Mouse (Mus musculus): ENCODE measurements at regions not wholly inside any gene's neighbourhood (a gene's known extent, or its start where the extent isn't known, plus 50 kb on each side); places are given as distances from the start of the nearest gene placed in this dataset.

GRCm38 (mm10) chr16:30884189-30884551 is 197.1 kb downstream of the Xxylt1 start:
- DNase-seq (ENCODE audit: low spot score, missing footprints) (no peak), ATAC-seq (ENCODE audit: low FRiP score) (no peak)
- no peaks in the 10 kb centered on the region for H3K9me3 ChIP-seq (ENCODE audit: control insufficient read depth, low read length)
- no peak overlapping the region for H3K4me2 ChIP-seq
- no peaks in the 10 kb centered on the region for H3K27me3 ChIP-seq (ENCODE audit: control insufficient read depth, insufficient read depth, low read length)
- no peak overlapping the region for H3K27ac ChIP-seq (ENCODE audit: low read depth, low read length)
- 67% methylated on average over 6 of the region's 6 CpGs for WGBS
- no peak overlapping the region for H3K4me3 ChIP-seq (ENCODE audit: low read depth, low read length)
- H3K9ac ChIP-seq (ENCODE audit: low read length): no peak overlapping the region
- H3K36me3 ChIP-seq (ENCODE audit: control insufficient read depth, insufficient read depth, low read length): no peaks in the 10 kb centered on the region
- H3K4me1 ChIP-seq (ENCODE audit: control insufficient read depth, insufficient read depth, low read length): peaks cover 10% of the 10 kb centered on the region

GRCm38 (mm10) chr16:30886982-30887381 is 194.2 kb downstream of the Xxylt1 start:
- DNase-seq (ENCODE audit: low spot score, missing footprints): peak; percentile 85
- H3K4me3 ChIP-seq (ENCODE audit: low read depth, low read length): no peak overlapping the region
- no peaks in the 10 kb centered on the region for H3K27me3 ChIP-seq (ENCODE audit: control insufficient read depth, insufficient read depth, low read length)
- peak; percentile 75 for ATAC-seq (ENCODE audit: low FRiP score)
- WGBS: 64% methylated on average over 1 of the region's 1 CpGs
- no peak overlapping the region for H3K4me2 ChIP-seq
- H3K36me3 ChIP-seq (ENCODE audit: control insufficient read depth, insufficient read depth, low read length): no peaks in the 10 kb centered on the region
- no peaks in the 10 kb centered on the region for H3K9me3 ChIP-seq (ENCODE audit: control insufficient read depth, low read length)
- peaks cover 10% of the 10 kb centered on the region for H3K4me1 ChIP-seq (ENCODE audit: control insufficient read depth, insufficient read depth, low read length)
- H3K9ac ChIP-seq (ENCODE audit: low read length): no peak overlapping the region
- H3K27ac ChIP-seq (ENCODE audit: low read depth, low read length): no peak overlapping the region

DNA sequence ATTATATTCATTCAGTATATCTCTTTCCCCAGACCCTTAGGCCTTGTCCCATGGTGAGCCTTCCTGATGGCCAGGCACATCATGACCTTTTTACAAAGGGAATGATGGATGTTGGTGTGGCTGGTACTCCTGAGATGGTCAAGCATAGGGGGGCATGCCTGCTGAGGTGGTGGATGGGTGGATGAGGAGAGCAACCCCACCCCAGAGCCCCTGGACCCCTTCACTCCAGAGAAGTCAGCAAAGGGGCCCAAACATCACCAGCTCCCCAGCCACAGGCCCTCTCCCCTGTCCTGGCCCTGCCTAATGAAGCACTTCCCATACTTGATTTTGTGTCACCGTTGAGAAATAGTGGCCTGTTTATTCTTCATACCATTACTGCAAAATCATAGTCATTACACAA is 193.7 kb downstream of the Xxylt1 start:
- no peak overlapping the region for H3K9ac ChIP-seq (ENCODE audit: low read length)
- DNase-seq (ENCODE audit: low spot score, missing footprints): no peak
- peaks cover 10% of the 10 kb centered on the region for H3K4me1 ChIP-seq (ENCODE audit: control insufficient read depth, insufficient read depth, low read length)
- H3K36me3 ChIP-seq (ENCODE audit: control insufficient read depth, insufficient read depth, low read length): no peaks in the 10 kb centered on the region
- no peak overlapping the region for H3K4me3 ChIP-seq (ENCODE audit: low read depth, low read length)
- H3K27ac ChIP-seq (ENCODE audit: low read depth, low read length): no peak overlapping the region
- H3K27me3 ChIP-seq (ENCODE audit: control insufficient read depth, insufficient read depth, low read length): no peaks in the 10 kb centered on the region
- 81% methylated on average over 1 of the region's 1 CpGs for WGBS
- no peak overlapping the region for H3K4me2 ChIP-seq
- H3K9me3 ChIP-seq (ENCODE audit: control insufficient read depth, low read length): no peaks in the 10 kb centered on the region
- no peak for ATAC-seq (ENCODE audit: low FRiP score)

DNA sequence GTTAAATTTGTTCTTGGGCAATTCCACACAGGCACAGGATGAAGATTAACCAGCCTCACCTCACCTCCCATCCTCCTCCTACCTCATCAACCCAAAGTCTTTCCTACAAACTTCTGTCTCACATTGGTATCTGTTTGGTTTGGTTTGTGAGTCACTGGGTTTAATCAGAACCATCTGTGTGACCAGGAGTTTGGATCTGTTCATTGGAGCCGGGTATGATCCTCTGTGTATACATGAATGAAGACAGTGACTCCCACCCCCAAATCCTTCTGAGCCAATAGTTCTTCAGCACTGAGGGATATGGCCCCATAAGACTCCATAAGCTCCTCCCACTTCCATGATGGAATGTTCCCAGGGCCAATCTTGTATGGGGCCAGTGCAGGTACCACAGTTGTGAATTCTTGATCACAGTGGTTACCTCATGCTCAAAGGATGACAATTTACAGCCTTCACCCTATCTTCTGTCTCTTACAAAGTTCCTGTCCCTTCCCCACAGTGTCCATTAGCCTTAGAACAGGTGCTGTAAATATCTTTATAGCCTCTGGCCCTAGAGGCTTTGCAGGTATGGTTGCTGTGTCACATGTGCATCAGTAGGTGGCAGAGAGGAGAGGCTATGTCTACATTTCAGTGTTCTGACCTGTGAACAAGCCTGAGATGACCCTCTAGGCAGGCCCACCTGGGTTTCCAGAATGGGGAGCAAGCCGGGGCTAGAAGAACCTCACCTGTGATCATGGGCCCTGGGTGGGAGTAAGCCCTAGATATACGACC is 192.5 kb downstream of the Xxylt1 start:
- no peak for ATAC-seq (ENCODE audit: low FRiP score)
- 87% methylated on average over 3 of the region's 3 CpGs for WGBS

DNA sequence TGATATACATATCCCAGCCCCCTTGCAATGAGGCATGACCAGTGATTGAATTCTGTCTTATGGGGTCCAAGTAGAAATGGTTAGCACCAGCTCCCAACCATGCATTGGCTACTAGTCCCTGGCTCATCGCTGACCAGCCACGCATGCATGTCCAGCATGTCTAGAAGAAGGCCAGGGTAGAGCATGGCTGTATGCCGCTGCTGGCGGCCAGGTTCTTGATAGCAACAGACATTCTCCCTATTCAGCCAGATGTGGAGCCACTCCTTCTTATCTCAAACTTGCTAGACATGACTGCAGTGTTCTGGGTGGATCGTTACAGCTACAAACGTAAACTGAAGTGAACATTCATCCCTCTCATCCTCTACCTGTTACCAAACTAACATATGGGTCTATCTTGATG is 188.6 kb downstream of the Xxylt1 start:
- Histone ChIP-seq H3K36me3 (ENCODE audit: control insufficient read depth, insufficient read depth, low read length) (no peaks in the 10 kb centered on the region), H3K4me3 (ENCODE audit: low read depth, low read length) (no peak overlapping the region)

More for the DNA sequence above, 192.5 kb downstream of the Xxylt1 start:
- H3K4me3 ChIP-seq (ENCODE audit: low read depth, low read length): no peak overlapping the region
- no peaks in the 10 kb centered on the region for H3K36me3 ChIP-seq (ENCODE audit: control insufficient read depth, insufficient read depth, low read length)
- no peak for DNase-seq (ENCODE audit: low spot score, missing footprints)
- peaks cover 5% of the 10 kb centered on the region; the same call in 1 of the 2 replicates for H3K4me1 ChIP-seq (ENCODE audit: control insufficient read depth, insufficient read depth, low read length)
- H3K9ac ChIP-seq (ENCODE audit: low read length): no peak overlapping the region
- no peaks in the 10 kb centered on the region for H3K9me3 ChIP-seq (ENCODE audit: control insufficient read depth, low read length)
- no peaks in the 10 kb centered on the region for H3K27me3 ChIP-seq (ENCODE audit: control insufficient read depth, insufficient read depth, low read length)
- no peak overlapping the region for H3K27ac ChIP-seq (ENCODE audit: low read depth, low read length)
- H3K4me2 ChIP-seq: no peak overlapping the region

DNA sequence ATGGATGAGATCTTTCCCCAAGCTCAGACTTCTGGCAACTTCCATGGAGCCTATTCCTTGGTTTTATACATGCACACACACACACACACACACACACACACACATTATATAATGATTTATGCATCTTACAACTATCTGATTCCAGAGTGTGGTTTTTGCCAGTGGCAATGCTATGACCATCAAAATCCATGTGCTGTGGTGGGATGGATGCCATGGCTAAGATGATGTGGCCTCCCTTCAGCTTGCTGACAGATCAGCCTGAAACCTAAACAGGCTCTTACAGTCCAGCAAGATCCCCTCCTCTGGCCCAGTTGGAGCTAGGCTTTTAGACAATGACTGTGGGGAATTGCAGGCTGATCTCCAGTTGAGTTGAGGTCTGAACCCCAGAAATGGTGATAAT is 187.1 kb downstream of the Xxylt1 start:
- Histone ChIP-seq H3K4me3 (ENCODE audit: low read depth, low read length) (no peak overlapping the region), H3K27ac (ENCODE audit: low read depth, low read length) (no peak overlapping the region), H3K27me3 (ENCODE audit: control insufficient read depth, insufficient read depth, low read length) (no peaks in the 10 kb centered on the region), H3K9me3 (ENCODE audit: control insufficient read depth, low read length) (no peaks in the 10 kb centered on the region), H3K4me2 (no peak overlapping the region), H3K36me3 (ENCODE audit: control insufficient read depth, insufficient read depth, low read length) (no peaks in the 10 kb centered on the region), H3K4me1 (ENCODE audit: control insufficient read depth, insufficient read depth, low read length) (no peaks in the 10 kb centered on the region), H3K9ac (ENCODE audit: low read length) (no peak overlapping the region)
- ATAC-seq (ENCODE audit: low FRiP score) (no peak), DNase-seq (ENCODE audit: low spot score, missing footprints) (no peak)

More for the DNA sequence above, 188.6 kb downstream of the Xxylt1 start:
- Histone ChIP-seq H3K4me1 (ENCODE audit: control insufficient read depth, insufficient read depth, low read length) (no peaks in the 10 kb centered on the region), H3K9ac (ENCODE audit: low read length) (no peak overlapping the region), H3K9me3 (ENCODE audit: control insufficient read depth, low read length) (no peaks in the 10 kb centered on the region), H3K27ac (ENCODE audit: low read depth, low read length) (no peak overlapping the region), H3K27me3 (ENCODE audit: control insufficient read depth, insufficient read depth, low read length) (no peaks in the 10 kb centered on the region), H3K4me2 (no peak overlapping the region)
- no peak for ATAC-seq (ENCODE audit: low FRiP score)
- DNase-seq (ENCODE audit: low spot score, missing footprints): no peak
- 94% methylated on average over 6 of the region's 6 CpGs for WGBS

DNA sequence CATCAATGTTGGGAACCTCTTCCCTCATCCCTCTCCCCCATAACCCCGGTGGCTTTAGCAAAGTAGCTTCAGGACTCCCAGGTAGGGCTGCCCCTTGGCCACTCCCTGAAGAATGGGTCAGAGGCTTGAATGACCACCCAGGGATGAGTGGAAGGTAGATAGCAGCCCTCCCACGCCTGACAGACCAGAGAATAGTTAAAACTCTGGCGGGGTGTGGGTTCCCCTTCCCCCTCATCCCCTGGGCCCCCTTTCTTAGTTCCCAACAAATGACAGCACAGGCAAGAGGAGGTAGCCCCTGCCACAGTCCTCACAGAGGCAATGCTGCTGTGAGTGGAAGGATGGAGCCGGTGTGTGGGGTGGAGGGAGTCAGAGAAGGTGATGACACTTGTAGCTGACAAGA is 186.2 kb downstream of the Xxylt1 start:
- H3K9me3 ChIP-seq (ENCODE audit: control insufficient read depth, low read length): no peaks in the 10 kb centered on the region
- no peaks in the 10 kb centered on the region for H3K27me3 ChIP-seq (ENCODE audit: control insufficient read depth, insufficient read depth, low read length)
- WGBS: 79% methylated on average over 4 of the region's 4 CpGs
- H3K4me2 ChIP-seq: no peak overlapping the region
- no peak for DNase-seq (ENCODE audit: low spot score, missing footprints)
- H3K27ac ChIP-seq (ENCODE audit: low read depth, low read length): no peak overlapping the region
- H3K4me1 ChIP-seq (ENCODE audit: control insufficient read depth, insufficient read depth, low read length): no peaks in the 10 kb centered on the region
- H3K9ac ChIP-seq (ENCODE audit: low read length): no peak overlapping the region
- no peak overlapping the region for H3K4me3 ChIP-seq (ENCODE audit: low read depth, low read length)
- no peaks in the 10 kb centered on the region for H3K36me3 ChIP-seq (ENCODE audit: control insufficient read depth, insufficient read depth, low read length)
- no peak for ATAC-seq (ENCODE audit: low FRiP score)

GRCm38 (mm10) chr16:30897371-30897770 is 183.9 kb downstream of the Xxylt1 start:
- H3K4me1 ChIP-seq (ENCODE audit: control insufficient read depth, insufficient read depth, low read length): no peaks in the 10 kb centered on the region

DNA sequence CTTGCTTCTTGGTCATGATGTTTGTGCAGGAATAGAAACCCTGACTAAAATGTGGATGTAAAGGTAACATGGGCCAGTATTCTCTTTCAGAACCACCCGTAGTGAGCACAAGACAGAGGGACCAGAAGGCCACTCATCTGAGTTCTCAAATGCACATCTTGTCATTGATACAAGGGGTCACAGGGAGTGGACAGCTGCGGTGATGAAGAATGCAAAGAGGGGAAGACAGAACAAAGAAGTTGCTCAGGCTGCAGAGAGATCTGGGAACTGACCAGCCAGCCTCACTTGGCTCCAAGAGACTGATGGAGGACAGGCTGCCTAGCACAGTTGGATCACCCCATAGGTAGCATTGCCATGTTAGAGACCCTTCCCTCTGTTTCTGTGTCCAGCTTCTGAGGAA is 181.1 kb downstream of the Xxylt1 start:
- WGBS: 79% methylated on average over 2 of the region's 2 CpGs
- Histone ChIP-seq H3K4me1 (ENCODE audit: control insufficient read depth, insufficient read depth, low read length) (no peaks in the 10 kb centered on the region), H3K4me3 (ENCODE audit: low read depth, low read length) (no peak overlapping the region), H3K9ac (ENCODE audit: low read length) (no peak overlapping the region), H3K9me3 (ENCODE audit: control insufficient read depth, low read length) (peaks cover 14% of the 10 kb centered on the region; the same call in 1 of the 2 replicates), H3K27ac (ENCODE audit: low read depth, low read length) (no peak overlapping the region), H3K27me3 (ENCODE audit: control insufficient read depth, insufficient read depth, low read length) (no peaks in the 10 kb centered on the region), H3K36me3 (ENCODE audit: control insufficient read depth, insufficient read depth, low read length) (no peaks in the 10 kb centered on the region), H3K4me2 (no peak overlapping the region)
- ATAC-seq (ENCODE audit: low FRiP score) (no peak), DNase-seq (ENCODE audit: low spot score, missing footprints) (peak; percentile 69)

More at GRCm38 (mm10) chr16:30897371-30897770, 183.9 kb downstream of the Xxylt1 start:
- no peak overlapping the region for H3K4me3 ChIP-seq (ENCODE audit: low read depth, low read length)
- no peak overlapping the region for H3K27ac ChIP-seq (ENCODE audit: low read depth, low read length)
- no peaks in the 10 kb centered on the region for H3K27me3 ChIP-seq (ENCODE audit: control insufficient read depth, insufficient read depth, low read length)
- WGBS: 91% methylated on average over 3 of the region's 3 CpGs
- DNase-seq (ENCODE audit: low spot score, missing footprints) (peak; percentile 54), ATAC-seq (ENCODE audit: low FRiP score) (no peak)
- H3K4me2 ChIP-seq: no peak overlapping the region
- H3K9ac ChIP-seq (ENCODE audit: low read length): no peak overlapping the region
- no peaks in the 10 kb centered on the region for H3K9me3 ChIP-seq (ENCODE audit: control insufficient read depth, low read length)
- no peaks in the 10 kb centered on the region for H3K36me3 ChIP-seq (ENCODE audit: control insufficient read depth, insufficient read depth, low read length)
